In the genomic region with DNA sequence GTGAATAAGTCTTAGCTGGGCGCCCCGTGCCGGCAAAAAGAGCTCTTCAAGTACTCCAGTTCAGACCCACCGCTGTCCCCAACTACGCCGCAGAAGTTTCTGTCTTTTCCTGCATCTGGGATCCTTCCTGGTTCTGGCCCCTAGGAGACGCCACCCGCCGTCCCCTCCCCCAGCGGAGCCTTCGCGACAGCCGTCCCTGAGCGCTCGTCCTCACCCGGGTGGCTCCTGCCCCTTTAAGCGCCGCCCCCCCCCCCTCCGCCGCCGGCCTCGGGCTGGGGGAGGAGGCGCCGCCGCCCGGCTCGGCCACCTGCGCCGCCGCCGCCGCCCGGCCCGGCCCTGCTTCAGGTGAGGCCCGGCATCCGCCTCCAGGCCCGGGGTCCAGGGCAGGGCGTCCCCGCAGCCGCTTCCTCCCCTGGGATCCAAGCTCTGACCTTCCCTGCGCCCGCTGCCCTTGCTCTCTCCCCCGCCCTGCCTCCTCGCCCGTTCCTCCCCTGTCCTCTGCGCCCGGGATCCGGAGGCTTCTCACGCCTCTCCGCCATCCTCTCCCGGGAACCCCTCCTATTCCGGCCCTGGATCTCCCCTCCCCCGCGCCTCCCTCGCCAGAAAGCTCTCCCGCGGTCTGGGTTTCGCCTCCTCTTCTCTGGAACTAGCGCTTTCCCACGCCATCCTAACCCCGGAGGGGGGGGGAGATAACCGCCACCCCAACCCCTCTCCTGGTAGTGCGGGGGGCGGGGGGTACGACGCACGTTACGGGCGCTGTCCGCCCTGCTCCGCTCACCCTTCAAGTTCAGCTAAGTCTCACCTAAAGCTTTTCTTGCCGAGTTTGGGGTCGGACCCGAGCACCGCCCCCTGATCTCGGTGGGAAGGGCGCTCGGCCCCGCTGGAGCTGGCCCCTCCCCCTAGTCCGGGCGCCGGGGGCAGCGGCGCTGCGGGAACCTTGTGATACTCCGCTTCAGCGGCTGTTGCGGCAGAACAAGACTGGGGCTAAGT, we compare ENCODE assay signal across 8 mouse cellular contexts. TPM values are rescaled to one million over a fixed set of nuclear protein-coding genes. Genes with fewer than 3 reads are reported as not detected.
DNase-seq lines count a peak whose midpoint lies in the region; ATAC-seq and TF ChIP-seq lines count a peak whose summit lies in the region.

No protein-coding gene starts in this region.

- H3K27me3 ChIP-seq in hindbrain, postnatal 0 days (ENCODE audit: insufficient read depth, low read length), result no peaks in the 10 kb centered on the region
- peaks cover 7% of the 10 kb centered on the region; the same call in 1 of the 2 replicates for H3K27me3 ChIP-seq in midbrain, embryonic 10.5 days (ENCODE audit: low read depth, poor library complexity, severe bottlenecking)

- H3K4me3 ChIP-seq in gastrocnemius, adult 2 months, result peak overlapping the region; percentile 79
- H3K4me3 ChIP-seq in hindbrain, postnatal 0 days (ENCODE audit: low read length), result peak overlapping the region; percentile 72
- H3K4me3 ChIP-seq in midbrain, embryonic 10.5 days, result peak overlapping the region; percentile 89

- H3K27ac ChIP-seq in gastrocnemius, adult 2 months, result peak overlapping the region; percentile 88
- peak overlapping the region; percentile 78 for H3K27ac ChIP-seq in hindbrain, postnatal 0 days
- peak overlapping the region; percentile 94 for H3K27ac ChIP-seq in midbrain, embryonic 10.5 days (replicated peaks)

- no peaks in the 10 kb centered on the region for H3K9me3 ChIP-seq in hindbrain, postnatal 0 days (ENCODE audit: low read length)
- no peaks in the 10 kb centered on the region for H3K9me3 ChIP-seq in midbrain, embryonic 10.5 days (replicated peaks)

- intact Hi-C loops in gastrocnemius, adult 2 months (cut with DNase I), result loop anchor here (5.0 kb wide), 1 partner anchor 50 kb away; no protein-coding TSS in a partner anchor
- intact Hi-C loops in left cerebral cortex, postnatal 4 days (cut with DNase I), result loop anchor here (5.0 kb wide), 1 partner anchor 94 kb away; no protein-coding TSS in a partner anchor

- peak; percentile 80 to 82 for DNase-seq in adrenal gland, adult 18-20 months (ENCODE audit: low spot score in 2 of 2)
- DNase-seq in gastrocnemius, adult 2 months, result peak; percentile 91
- DNase-seq in hindbrain, postnatal 0 days (ENCODE audit: low spot score), result peak; percentile 83
- DNase-seq in left cerebral cortex, postnatal 4 days, result peak; percentile 77
- peak; percentile 85 for DNase-seq in midbrain, embryonic 10.5 days (ENCODE audit: low spot score)
- peak; percentile 78 for DNase-seq in skeletal muscle tissue, adult 2 months (ENCODE audit: low read depth, low spot score)

- TF ChIP-seq CTCF in gastrocnemius, adult 2 months (IDR thresholded peaks at IDR 0.05), result peak; percentile 62
- TF ChIP-seq CTCF in hindbrain, postnatal 0 days (IDR thresholded peaks at IDR 0.05; ENCODE audit: low read depth), result peak; percentile 57

- peak; percentile 8; the same call in 1 of the 2 replicates for ATAC-seq in common myeloid progenitor, adult 5-6 weeks (replicated peaks; ENCODE audit: low read depth, poor library complexity, severe bottlenecking)
- peak; percentile 61 for ATAC-seq in hindbrain, postnatal 0 days
- ATAC-seq in inflammation-experienced regulatory T-cells, adult 6 months, result no peak

- peak overlapping the region; percentile 61 for H3K9ac ChIP-seq in hindbrain, postnatal 0 days (replicated peaks; ENCODE audit: low read length)

- peaks cover 27% of the 10 kb centered on the region for H3K4me1 ChIP-seq in hindbrain, postnatal 0 days (ENCODE audit: insufficient read depth, low read length)
- H3K4me1 ChIP-seq in midbrain, embryonic 10.5 days, result peaks cover 60% of the 10 kb centered on the region

- H3K36me3 ChIP-seq in hindbrain, postnatal 0 days (ENCODE audit: insufficient read depth, low read length), result peaks cover 22% of the 10 kb centered on the region
- peaks cover 32% of the 10 kb centered on the region for H3K36me3 ChIP-seq in midbrain, embryonic 10.5 days

- WGBS in hindbrain, postnatal 0 days, result under 1% methylated on average over 59 of the region's 88 CpGs
- WGBS in midbrain, embryonic 10.5 days, result under 1% methylated on average over 80 of the region's 88 CpGs

- H3K4me2 ChIP-seq in hindbrain, postnatal 0 days (ENCODE audit: low read depth, low read length), result peak overlapping the region; percentile 88

RNA-seq across cellular contexts. Expression of gene Baz2a, which starts 1.4 kb away (rescaled TPM):
- 10 to 100 TPM; 35.6 to 45.3 TPM for total RNA-seq in adrenal gland, adult 18-20 months (2021)
- total RNA-seq in common myeloid progenitor, adult 5-6 weeks (2017), result 14.4 and 23.1 TPM in 2 replicates
- total RNA-seq in gastrocnemius, adult 2 months (2021), result 10 to 100 TPM; 12.7 to 13.2 TPM
- 14.3 and 15.0 TPM in 2 replicates for total RNA-seq in hindbrain, postnatal 0 days (2014; rRNA removed)
- polyA plus RNA-seq in hindbrain, postnatal 0 days (2015; fragmentation: Nextera tagmentation; extraction: Ambion mirVana), result 10.2 and 10.6 TPM in 2 replicates
- total RNA-seq in left cerebral cortex, postnatal 4 days (2021), result 10 to 100 TPM; 34.5 to 36.2 TPM
- 14.3 and 16.7 TPM in 2 replicates for polyA plus RNA-seq in midbrain, embryonic 10.5 days (2016; fragmentation: Nextera tagmentation; extraction: Ambion mirVana)
- 10 to 100 TPM; 37.9 to 63.7 (median 44.3) TPM for polyA plus RNA-seq in inflammation-experienced regulatory T-cells, adult 6 months (2017; shearing (Covaris generic))

RNA-seq across cellular contexts. Expression of gene Atp5b, which starts 9.7 kb away (rescaled TPM):
- total RNA-seq in adrenal gland, adult 18-20 months (2021), result 1,000 to 10,000 TPM; 2,783 to 4,328 TPM
- 2,255 and 2,427 TPM in 2 replicates for total RNA-seq in common myeloid progenitor, adult 5-6 weeks (2017)
- 1,000 to 10,000 TPM; 3,225 to 4,497 TPM for total RNA-seq in gastrocnemius, adult 2 months (2021)
- 6,623 and 6,768 TPM in 2 replicates for total RNA-seq in hindbrain, postnatal 0 days (2014; rRNA removed)
- 2,401 and 2,438 TPM in 2 replicates for polyA plus RNA-seq in hindbrain, postnatal 0 days (2015; fragmentation: Nextera tagmentation; extraction: Ambion mirVana)
- 1,000 to 10,000 TPM; 1,302 to 1,309 TPM for total RNA-seq in left cerebral cortex, postnatal 4 days (2021)
- polyA plus RNA-seq in midbrain, embryonic 10.5 days (2016; fragmentation: Nextera tagmentation; extraction: Ambion mirVana), result 2,205 and 2,316 TPM in 2 replicates
- 100 to 1,000 TPM; 459 to 529 (median 464) TPM for polyA plus RNA-seq in inflammation-experienced regulatory T-cells, adult 6 months (2017; shearing (Covaris generic))

RNA-seq across cellular contexts. Expression of gene Ptges3, which starts 34.0 kb away (rescaled TPM):
- 100 to 1,000 TPM; 228 to 248 TPM for total RNA-seq in adrenal gland, adult 18-20 months (2021)
- total RNA-seq in common myeloid progenitor, adult 5-6 weeks (2017), result 326 and 357 TPM in 2 replicates
- total RNA-seq in gastrocnemius, adult 2 months (2021), result 10 to 100 TPM; 75.4 to 81.3 TPM
- 81.6 and 87.7 TPM in 2 replicates for total RNA-seq in hindbrain, postnatal 0 days (2014; rRNA removed)
- 417 and 428 TPM in 2 replicates for polyA plus RNA-seq in hindbrain, postnatal 0 days (2015; fragmentation: Nextera tagmentation; extraction: Ambion mirVana)
- 100 to 1,000 TPM; 179 to 184 TPM for total RNA-seq in left cerebral cortex, postnatal 4 days (2021)
- 669 and 729 TPM in 2 replicates for polyA plus RNA-seq in midbrain, embryonic 10.5 days (2016; fragmentation: Nextera tagmentation; extraction: Ambion mirVana)
- 100 to 1,000 TPM; 186 to 360 (median 347) TPM for polyA plus RNA-seq in inflammation-experienced regulatory T-cells, adult 6 months (2017; shearing (Covaris generic))

RNA-seq across cellular contexts. Expression of gene Naca, which starts 57.4 kb away (rescaled TPM):
- 100 to 1,000 TPM; 612 to 654 TPM for total RNA-seq in adrenal gland, adult 18-20 months (2021)
- 2,465 and 2,478 TPM in 2 replicates for total RNA-seq in common myeloid progenitor, adult 5-6 weeks (2017)
- total RNA-seq in gastrocnemius, adult 2 months (2021), result 100 to 1,000 TPM; 385 to 418 TPM
- 295 and 315 TPM in 2 replicates for total RNA-seq in hindbrain, postnatal 0 days (2014; rRNA removed)
- 450 and 463 TPM in 2 replicates for polyA plus RNA-seq in hindbrain, postnatal 0 days (2015; fragmentation: Nextera tagmentation; extraction: Ambion mirVana)
- 100 to 1,000 TPM; 481 to 496 TPM for total RNA-seq in left cerebral cortex, postnatal 4 days (2021)
- 814 and 925 TPM in 2 replicates for polyA plus RNA-seq in midbrain, embryonic 10.5 days (2016; fragmentation: Nextera tagmentation; extraction: Ambion mirVana)
- polyA plus RNA-seq in inflammation-experienced regulatory T-cells, adult 6 months (2017; shearing (Covaris generic)), result 1,000 to 10,000 TPM in 2 of 3 experiments, 100 to 1,000 TPM in 1; 923 to 1,212 (median 1,047) TPM
